Mouse (Mus musculus) gastrocnemius, postnatal 4 days (tissue): ENCODE data around the gene Fzd1. TPM values are rescaled to one million over a fixed set of nuclear protein-coding genes. Genes with fewer than 3 reads are reported as not detected.

ENCODE experiments used
- DNase-seq, 2 experiments: peaks; one replicate each; pipeline ENCODE4 v3.0.0; 2021 to 2022; ENCODE audit warnings: low spot score in 2 of 2, mixed read lengths in 2 of 2
- microRNA-seq: library from miRNA; unstranded; fragments of <30 nt; microRNA quantifications from one replicate; pipeline ENCODE4 v1.2.0, GENCODE M21; 2021
- total RNA-seq, 2 experiments: library from RNA; stranded (reverse); gene quantifications; 2 replicates each; pipeline ENCODE4 v1.2.3; 2021

Fzd1 gene
- total RNA-seq, 2 experiments from 2014 or later = 17.0 to 18.0 TPM

GRCm38 (mm10) chr5:4754701-4755281 lies 3.0 kb downstream of the Fzd1 start:
- DNase-seq = no peak

- DNase-seq = no peak
Measured at GRCm38 (mm10) chr5:4753161-4753560, 4.7 kb downstream of the Fzd1 start.

- DNase-seq = no peak
Measured at GRCm38 (mm10) chr5:4742722-4743121, 15.1 kb downstream of the Fzd1 start.

GRCm38 (mm10) chr5:4737013-4737412 lies 20.8 kb downstream of the Fzd1 start:
- no peak for DNase-seq

- DNase-seq = no peak
Measured at GRCm38 (mm10) chr5:4735461-4735860, 22.4 kb downstream of the Fzd1 start.

DNA sequence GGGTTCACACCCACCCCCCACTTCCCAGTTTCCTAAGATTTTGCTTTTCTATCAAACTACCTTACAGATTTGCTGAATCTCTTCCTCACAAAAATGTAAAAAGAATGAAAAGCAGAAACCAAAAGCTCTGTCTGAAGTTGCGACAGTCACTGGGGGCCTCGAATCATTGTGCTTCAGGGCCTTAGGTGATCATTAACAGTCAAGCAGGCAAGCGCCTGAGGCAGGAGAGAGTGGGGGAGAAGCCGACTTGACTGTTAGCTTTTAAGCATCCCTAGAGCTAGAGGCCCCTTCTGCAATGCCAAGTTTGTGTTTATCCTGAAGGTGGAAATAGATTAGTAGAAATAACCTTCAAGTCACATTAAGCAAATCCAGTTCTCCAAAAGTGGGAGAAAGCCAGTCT lies 24.6 kb downstream of the Fzd1 start:
- no peak for DNase-seq

GRCm38 (mm10) chr5:4732241-4733229 lies 25.3 kb downstream of the Fzd1 start:
- no peak for DNase-seq

DNA sequence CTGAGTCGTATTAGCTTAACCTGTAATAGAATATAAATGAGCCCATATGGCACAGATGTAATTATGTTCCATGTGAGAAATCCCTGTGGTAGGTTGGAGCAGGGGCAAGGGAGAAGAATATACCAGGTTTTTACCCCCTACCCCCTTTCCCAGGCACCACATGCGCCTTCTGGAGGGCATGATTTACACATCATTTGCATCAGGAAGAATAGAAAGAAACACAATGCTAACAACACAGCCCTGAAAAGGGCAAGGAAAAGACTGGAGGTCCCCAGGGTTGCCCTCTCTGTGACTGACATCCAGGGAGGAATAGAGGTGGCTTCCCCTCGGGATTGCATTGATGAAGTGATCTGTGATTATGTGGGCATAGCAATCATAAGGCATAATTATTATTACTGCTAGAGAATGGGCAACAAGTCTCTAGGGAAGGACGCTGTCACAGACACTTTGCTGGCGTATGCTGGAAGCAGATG lies 26.1 kb downstream of the Fzd1 start:
- DNase-seq = no peak

- no peak for DNase-seq
Measured at GRCm38 (mm10) chr5:4731064-4731463, 26.8 kb downstream of the Fzd1 start.

Small RNA genes lying within 50 kb of the gene (microRNA-seq; reads per million reads assigned to microRNA genes)
- not detected for gene Gm44483
